Mouse (Mus musculus) stomach, embryonic 14.5 days (tissue): ENCODE results near the gene Gna11. TPM values are rescaled to one million over a fixed set of nuclear protein-coding genes. Genes with fewer than 3 reads are reported as not detected.

Experiments
- ATAC-seq: fragments of 200-750 bp; cut with Nextera tagmentation; 2 replicates; pipeline ENCODE4 v1.8.0; 2017; ENCODE audit warnings: low read depth, moderate TSS enrichment; ENCODE audit not compliant: insufficient number of reproducible peaks, insufficient read depth, low FRiP score
- H3K27ac ChIP-seq: fragments of 300-500 bp; sonication (generic); 2 replicates; pipeline ENCODE4 v1.5.1; 2014; ENCODE audit warnings: mild to moderate bottlenecking, low read length, moderate library complexity, mixed read lengths
- H3K27me3 ChIP-seq: fragments of 300-500 bp; sonication (generic); 2 replicates; pipeline ENCODE4 v1.6.1; 2014; ENCODE audit warnings: low read length, control low read depth, mixed read lengths; ENCODE audit not compliant: control insufficient read depth, insufficient read depth
- H3K36me3 ChIP-seq: fragments of 300-500 bp; sonication (generic); 2 replicates; pipeline ENCODE4 v1.6.1; 2014; ENCODE audit warnings: mild to moderate bottlenecking, control low read depth, low read length, moderate library complexity, mixed read lengths; ENCODE audit not compliant: control insufficient read depth, insufficient read depth
- H3K4me1 ChIP-seq: fragments of 300-500 bp; sonication (generic); 2 replicates; pipeline ENCODE4 v1.6.1; 2014; ENCODE audit warnings: low read length, control low read depth, mixed read lengths; ENCODE audit not compliant: control insufficient read depth, insufficient read depth
- H3K4me2 ChIP-seq: fragments of 300-500 bp; sonication (generic); replicated peaks from 2 replicates; pipeline ENCODE4 v1.6.1; 2014; ENCODE audit warnings: low read depth, low read length, control low read depth
- H3K4me3 ChIP-seq: fragments of 300-500 bp; sonication (generic); 2 replicates; pipeline ENCODE4 v1.5.1; 2014; ENCODE audit warnings: low read depth, low read length, control low read depth
- H3K9ac ChIP-seq: fragments of 300-500 bp; sonication (generic); replicated peaks from 2 replicates; pipeline ENCODE4 v1.6.1; 2014; ENCODE audit warnings: low read depth, mild to moderate bottlenecking, control low read depth, low read length, moderate library complexity, mixed read lengths
- H3K9me3 ChIP-seq: fragments of 300-500 bp; sonication (generic); 2 replicates; pipeline ENCODE4 v1.6.1; 2016; ENCODE audit warnings: low read depth, low read length, control low read depth; ENCODE audit not compliant: control insufficient read depth
- WGBS: fragments of 180-500 bp; shearing (Covaris S2); extraction: QIAGEN DNeasy Blood & Tissue Kit; methylation state at CpG from one replicate; pipeline ENCODE4 v1.1.7; 2014; 5-methylcytosine and 5-hydroxymethylcytosine counted together
- polyA plus RNA-seq: library from polyadenylated mRNA; unstranded; fragments of >200 nt; fragmentation: Nextera tagmentation; extraction: Ambion mirVana; gene quantifications from 2 replicates; pipeline ENCODE4 v1.2.1, GENCODE M21; 2014

Gene Gna11
- polyA plus RNA-seq, 1 experiment from 2014 or later, result 89.3 TPM

GRCm38 (mm10) chr10:81542727-81543460 is 2.1 kb downstream of the Gna11 start:
- ATAC-seq, result no peak
- no peaks in the 10 kb centered on the region for H3K27me3 ChIP-seq
- 65% methylated on average over 7 of the region's 7 CpGs for WGBS
- peak overlapping the region; percentile 92; the same call in 1 of the 2 replicates for H3K9ac ChIP-seq
- H3K4me3 ChIP-seq, result peak overlapping the region; percentile 97; the same call in 1 of the 2 replicates
- peaks cover 14% of the 10 kb centered on the region for H3K36me3 ChIP-seq
- peak overlapping the region; percentile 95 for H3K4me2 ChIP-seq
- no peak overlapping the region for H3K27ac ChIP-seq
- no peaks in the 10 kb centered on the region for H3K9me3 ChIP-seq
- peaks cover 25% of the 10 kb centered on the region for H3K4me1 ChIP-seq

GRCm38 (mm10) chr10:81541803-81542202 is 3.2 kb downstream of the Gna11 start:
- Histone ChIP-seq H3K4me2 (peak overlapping the region; percentile 1; the same call in 1 of the 2 replicates), H3K9ac (no peak overlapping the region), H3K4me1 (peaks cover 25% of the 10 kb centered on the region), H3K36me3 (peaks cover 14% of the 10 kb centered on the region), H3K9me3 (no peaks in the 10 kb centered on the region), H3K4me3 (no peak overlapping the region), H3K27ac (peak overlapping the region; percentile 61; the same call in 1 of the 2 replicates), H3K27me3 (no peaks in the 10 kb centered on the region)
- 57% methylated on average over 10 of the region's 10 CpGs for WGBS
- no peak for ATAC-seq

GRCm38 (mm10) chr10:81541363-81541762 is 3.6 kb downstream of the Gna11 start:
- H3K36me3 ChIP-seq, result peaks cover 14% of the 10 kb centered on the region
- no peaks in the 10 kb centered on the region for H3K27me3 ChIP-seq
- H3K4me2 ChIP-seq, result 0 out of 2 replicates have a peak overlapping the region, but pooled peaks have one; percentile 1
- no peak overlapping the region for H3K4me3 ChIP-seq
- H3K27ac ChIP-seq, result 0 out of 2 replicates have a peak overlapping the region, but pooled peaks have one; percentile 2
- WGBS, result 83% methylated on average over 5 of the region's 5 CpGs
- no peak overlapping the region for H3K9ac ChIP-seq
- no peak for ATAC-seq
- H3K4me1 ChIP-seq, result peaks cover 25% of the 10 kb centered on the region
- H3K9me3 ChIP-seq, result no peaks in the 10 kb centered on the region

GRCm38 (mm10) chr10:81538321-81539048 is 6.5 kb downstream of the Gna11 start:
- ATAC-seq, result no peak
- H3K9ac ChIP-seq, result no peak overlapping the region
- H3K4me1 ChIP-seq, result peaks cover 20% of the 10 kb centered on the region
- no peak overlapping the region for H3K4me3 ChIP-seq
- H3K27me3 ChIP-seq, result no peaks in the 10 kb centered on the region
- H3K36me3 ChIP-seq, result peaks cover 14% of the 10 kb centered on the region
- 83% methylated on average over 3 of the region's 3 CpGs for WGBS
- no peaks in the 10 kb centered on the region for H3K9me3 ChIP-seq
- H3K4me2 ChIP-seq, result no peak overlapping the region
- H3K27ac ChIP-seq, result no peak overlapping the region

- peaks cover 10% of the 10 kb centered on the region for H3K4me1 ChIP-seq
- H3K9me3 ChIP-seq, result no peaks in the 10 kb centered on the region
- WGBS, result 93% methylated on average over 2 of the region's 2 CpGs
- H3K9ac ChIP-seq, result no peak overlapping the region
- no peak overlapping the region for H3K4me3 ChIP-seq
- no peaks in the 10 kb centered on the region for H3K27me3 ChIP-seq
- no peak for ATAC-seq
- H3K4me2 ChIP-seq, result no peak overlapping the region
- peaks cover 23% of the 10 kb centered on the region for H3K36me3 ChIP-seq
- no peak overlapping the region for H3K27ac ChIP-seq
Measured at GRCm38 (mm10) chr10:81537429-81537828, 7.6 kb downstream of the Gna11 start.

- H3K36me3 ChIP-seq, result peaks cover 28% of the 10 kb centered on the region
- H3K4me3 ChIP-seq, result no peak overlapping the region
- no peak overlapping the region for H3K9ac ChIP-seq
- H3K9me3 ChIP-seq, result no peaks in the 10 kb centered on the region
- 80% methylated on average over 6 of the region's 6 CpGs for WGBS
- no peak overlapping the region for H3K4me2 ChIP-seq
- H3K27ac ChIP-seq, result no peak overlapping the region
- H3K27me3 ChIP-seq, result no peaks in the 10 kb centered on the region
- ATAC-seq, result no peak
- H3K4me1 ChIP-seq, result peaks cover 5% of the 10 kb centered on the region; the same call in 1 of the 2 replicates
Measured at GRCm38 (mm10) chr10:81536734-81537133, 8.3 kb downstream of the Gna11 start.

- no peaks in the 10 kb centered on the region for H3K27me3 ChIP-seq
- no peaks in the 10 kb centered on the region for H3K9me3 ChIP-seq
- 59% methylated on average over 16 of the region's 16 CpGs for WGBS
- no peak overlapping the region for H3K9ac ChIP-seq
- peak; percentile 46; the same call in 1 of the 2 replicates for ATAC-seq
- H3K27ac ChIP-seq, result no peak overlapping the region
- no peak overlapping the region for H3K4me3 ChIP-seq
- 0 out of 2 replicates have a peak, but pooled peaks cover 3% of the 10 kb centered on the region for H3K4me1 ChIP-seq
- peaks cover 42% of the 10 kb centered on the region for H3K36me3 ChIP-seq
- no peak overlapping the region for H3K4me2 ChIP-seq
Measured at GRCm38 (mm10) chr10:81534826-81535225, 10.2 kb downstream of the Gna11 start.

GRCm38 (mm10) chr10:81526779-81527178 is 18.2 kb downstream of the Gna11 start:
- Histone ChIP-seq H3K36me3 (peaks cover 24% of the 10 kb centered on the region), H3K9me3 (no peaks in the 10 kb centered on the region)

More at GRCm38 (mm10) chr10:81526779-81527178, 18.2 kb downstream of the Gna11 start:
- Histone ChIP-seq H3K27me3 (no peaks in the 10 kb centered on the region), H3K4me1 (0 out of 2 replicates have a peak, but pooled peaks cover 9% of the 10 kb centered on the region), H3K4me3 (no peak overlapping the region), H3K27ac (no peak overlapping the region), H3K9ac (no peak overlapping the region), H3K4me2 (no peak overlapping the region)
- no peak for ATAC-seq
- WGBS, result 13% methylated on average over 14 of the region's 14 CpGs
